Mouse (Mus musculus) kidney, embryonic 15.5 days (tissue): ENCODE results near the gene Olfr893. TPM values are rescaled to one million over a fixed set of nuclear protein-coding genes. Genes with fewer than 3 reads are reported as not detected.
"Not testable (repeated sequence)": the region's sequence is repeated elsewhere in the genome, so short reads cannot be mapped to it uniquely, and the experiment has no call there.

Experiments
- ATAC-seq: fragments of 200-750 bp; cut with Nextera tagmentation; replicated peaks from 2 replicates; pipeline ENCODE4 v1.8.0; 2017; ENCODE audit warnings: moderate TSS enrichment; ENCODE audit not compliant: low FRiP score
- H3K27ac ChIP-seq: fragments of 300-500 bp; sonication (generic); 2 replicates; pipeline ENCODE4 v1.5.1; 2015; ENCODE audit warnings: mild to moderate bottlenecking, inconsistent platforms
- H3K27me3 ChIP-seq: fragments of 300-500 bp; sonication (generic); 2 replicates; pipeline ENCODE4 v1.6.1; 2015; ENCODE audit warnings: inconsistent platforms
- H3K36me3 ChIP-seq: fragments of 300-500 bp; sonication (generic); 2 replicates; pipeline ENCODE4 v1.6.1; 2015; ENCODE audit warnings: inconsistent platforms
- H3K4me1 ChIP-seq: fragments of 300-500 bp; sonication (generic); 2 replicates; pipeline ENCODE4 v1.6.1; 2015; ENCODE audit warnings: inconsistent platforms
- H3K4me2 ChIP-seq: fragments of 300-500 bp; sonication (generic); 2 replicates; pipeline ENCODE4 v1.6.1; 2015; ENCODE audit warnings: moderate library complexity, mild to moderate bottlenecking, inconsistent platforms
- H3K4me3 ChIP-seq: fragments of 300-500 bp; sonication (generic); replicated peaks from 2 replicates; pipeline ENCODE4 v1.5.1; 2015; ENCODE audit warnings: mild to moderate bottlenecking, inconsistent platforms
- H3K9ac ChIP-seq: fragments of 300-500 bp; sonication (generic); 2 replicates; pipeline ENCODE4 v1.6.1; 2015; ENCODE audit warnings: mild to moderate bottlenecking, inconsistent platforms
- H3K9me3 ChIP-seq: fragments of 300-500 bp; sonication (generic); replicated peaks from 2 replicates; pipeline ENCODE4 v1.6.1; 2016; ENCODE audit warnings: inconsistent platforms
- WGBS: fragments of 180-500 bp; shearing (Covaris S2); methylation state at CpG from one replicate; pipeline ENCODE4 v1.1.7; 2015; ENCODE audit warnings: mixed read lengths; 5-methylcytosine and 5-hydroxymethylcytosine counted together
- polyA plus RNA-seq: library from polyadenylated mRNA; unstranded; fragments of >200 nt; fragmentation: Nextera tagmentation; extraction: Ambion mirVana; gene quantifications from 2 replicates; pipeline ENCODE4 v1.2.1, GENCODE M21; 2015

Olfr893 gene
- not detected in 2 replicates for polyA plus RNA-seq

- Histone ChIP-seq H3K4me2 (no peak within 1 kb of the TSS), H3K4me1 (no peaks in the 10 kb centered on the region)
- WGBS = 87% methylated on average over 3 of the region's 3 CpGs
Measured at GRCm38 (mm10) chr9:38208065-38208464, at the start of gene Olfr893. Gene Olfr893, plus strand, starts transcription at chr9:38208365.

DNA sequence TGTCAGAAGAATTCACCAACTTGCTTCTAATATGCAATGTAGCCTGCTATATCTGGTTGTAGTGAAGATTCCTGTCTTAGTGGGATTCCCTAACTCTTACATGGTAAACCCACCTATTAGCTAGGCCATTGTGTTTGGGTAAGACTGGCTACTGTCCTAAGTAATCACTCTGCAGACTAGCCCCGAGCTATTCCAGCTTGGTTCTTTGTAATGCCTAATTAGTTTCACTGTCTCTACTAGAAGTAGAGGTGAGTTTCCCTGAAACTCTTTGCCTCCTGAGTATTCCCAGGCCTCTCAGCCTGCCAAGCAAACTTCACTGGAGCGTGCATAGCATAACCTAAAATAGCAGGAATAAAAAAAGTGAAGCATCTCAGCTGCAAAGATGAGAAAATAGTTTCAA lies 39.8 kb upstream of the Olfr893 start:
- 52% methylated on average over 2 of the region's 2 CpGs for WGBS

More at GRCm38 (mm10) chr9:38208065-38208464, at the start of gene Olfr893:
- Histone ChIP-seq H3K9ac (no peak within 1 kb of the TSS), H3K27me3 (no peaks in the 10 kb centered on the region), H3K4me3 (no peak within 1 kb of the TSS), H3K27ac (no peak within 1 kb of the TSS), H3K9me3 (no peaks in the 10 kb centered on the region), H3K36me3 (no peaks in the 10 kb centered on the region)
- no peak for ATAC-seq

DNA sequence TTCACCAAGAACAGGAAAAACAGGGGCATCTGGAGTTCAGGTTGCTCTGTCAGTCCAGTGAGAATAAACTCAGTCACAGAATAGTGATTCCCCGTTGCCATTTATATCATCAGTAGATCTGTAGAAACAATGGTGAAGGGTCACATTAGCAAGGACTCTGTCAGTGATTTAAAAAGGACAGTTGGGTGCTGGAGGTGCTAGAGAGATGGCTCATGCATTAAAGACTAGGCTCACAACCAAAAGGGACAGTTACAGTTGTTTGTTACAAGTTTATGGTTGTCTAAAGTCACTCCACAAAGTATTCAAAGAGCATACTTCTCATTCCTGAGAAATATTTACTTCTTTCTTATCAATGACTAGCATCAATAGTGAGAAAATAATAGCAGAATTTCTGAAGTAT lies 27.4 kb upstream of the Olfr893 start, which contains the start of gene Olfr891:
Gene Olfr891 (minus strand): TSS at position 101 of the 400 bp plus-strand sequence.
- WGBS = 82% methylated on average over 1 of the region's 1 CpGs

More for the DNA sequence above, 39.8 kb upstream of the Olfr893 start:
- H3K36me3 ChIP-seq, H3K9ac ChIP-seq, H3K4me1 ChIP-seq, H3K4me3 ChIP-seq, H3K27me3 ChIP-seq, ATAC-seq, H3K9me3 ChIP-seq, H3K4me2 ChIP-seq, H3K27ac ChIP-seq: not testable (repeated sequence)

DNA sequence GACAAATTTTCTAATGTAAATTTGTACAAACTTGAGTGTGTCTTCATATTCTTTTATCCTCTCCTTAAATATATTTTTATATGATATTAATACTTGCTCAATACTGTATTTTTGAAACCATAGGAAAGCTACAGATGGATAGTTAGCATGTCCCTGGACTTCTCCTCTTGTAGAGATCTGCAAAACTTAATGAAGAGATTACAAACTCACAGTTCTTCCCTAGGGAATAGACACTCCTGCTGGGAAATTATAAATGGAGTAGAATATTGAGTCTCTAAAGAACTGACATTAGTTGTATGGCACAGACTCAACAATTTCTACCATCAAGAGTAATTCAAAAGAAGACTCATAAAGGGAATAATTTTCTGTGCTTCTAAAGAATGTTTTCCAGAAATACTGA lies 9.6 kb downstream of the Olfr893 start, which contains the start of gene Olfr894:
Gene Olfr894 (plus strand): TSS at position 301 of the 400 bp plus-strand sequence.
- Histone ChIP-seq H3K4me1 (no peaks in the 10 kb centered on the region), H3K27ac (no peak within 1 kb of the TSS), H3K27me3 (no peaks in the 10 kb centered on the region), H3K9ac (no peak within 1 kb of the TSS), H3K4me2 (no peak within 1 kb of the TSS), H3K9me3 (no peaks in the 10 kb centered on the region), H3K4me3 (no peak within 1 kb of the TSS), H3K36me3 (no peaks in the 10 kb centered on the region)
- no peak for ATAC-seq

More for the DNA sequence above, 27.4 kb upstream of the Olfr893 start, which contains the start of gene Olfr891:
- Histone ChIP-seq H3K4me3 (no peak within 1 kb of the TSS), H3K27me3 (no peaks in the 10 kb centered on the region), H3K4me1 (no peaks in the 10 kb centered on the region), H3K4me2 (no peak within 1 kb of the TSS), H3K9ac (no peak within 1 kb of the TSS), H3K27ac (no peak within 1 kb of the TSS), H3K36me3 (no peaks in the 10 kb centered on the region), H3K9me3 (peaks cover 9% of the 10 kb centered on the region; the same call in 1 of the 2 replicates)
- no peak for ATAC-seq

DNA sequence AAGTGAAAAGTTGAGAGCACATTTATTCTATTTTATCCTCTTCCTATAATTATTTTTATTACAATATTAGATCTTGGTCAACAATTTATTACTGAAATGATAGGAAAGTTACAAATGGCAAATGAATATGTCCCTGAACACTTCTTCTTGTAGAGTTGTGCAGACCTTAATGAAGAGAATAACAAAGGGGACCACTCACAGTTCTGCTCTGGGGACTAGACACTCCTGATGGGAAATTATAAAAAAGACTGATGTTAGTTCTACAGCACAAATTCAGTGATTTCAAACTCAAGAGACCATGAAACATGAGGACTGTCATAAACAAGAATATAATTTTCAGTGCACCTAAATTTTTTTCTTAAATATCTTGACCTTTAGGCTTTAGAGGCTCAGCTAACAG lies 44.3 kb downstream of the Olfr893 start, which contains the start of gene Olfr143:
Gene Olfr143 (plus strand): TSS at position 301 of the 400 bp plus-strand sequence.
- no peaks in the 10 kb centered on the region for H3K36me3 ChIP-seq
- H3K27ac ChIP-seq = no peak within 1 kb of the TSS
- H3K4me1 ChIP-seq = no peaks in the 10 kb centered on the region
- H3K27me3 ChIP-seq = no peaks in the 10 kb centered on the region
- no peak within 1 kb of the TSS for H3K4me3 ChIP-seq
- H3K4me2 ChIP-seq = no peak within 1 kb of the TSS
- no peak within 1 kb of the TSS for H3K9ac ChIP-seq
- ATAC-seq = no peak
- no peaks in the 10 kb centered on the region for H3K9me3 ChIP-seq

Other genes with a start within 250 kb of the Olfr893 start
- not detected in 2 replicates for gene Olfr881, start 216.5 kb upstream of the Olfr893 start, polyA plus RNA-seq
- not detected in 2 replicates for gene Olfr883, start 182.6 kb upstream of the Olfr893 start, polyA plus RNA-seq
- not detected in 2 replicates for gene Olfr884, start 161.8 kb upstream of the Olfr893 start, polyA plus RNA-seq
- gene Olfr885, start 147.0 kb upstream of the Olfr893 start, polyA plus RNA-seq = not detected in 2 replicates
- not detected in 2 replicates for gene Olfr887, start 124.3 kb upstream of the Olfr893 start, polyA plus RNA-seq
- gene Olfr888, start 100.2 kb upstream of the Olfr893 start, polyA plus RNA-seq = not detected in 2 replicates
- 0.06 and 0.08 TPM in 2 replicates for gene Olfr889, start 93.2 kb upstream of the Olfr893 start, polyA plus RNA-seq
- gene Olfr890, start 65.8 kb upstream of the Olfr893 start, polyA plus RNA-seq = not detected in 2 replicates
- gene Olfr891, start 27.5 kb upstream of the Olfr893 start, polyA plus RNA-seq = not detected in 2 replicates
- gene Olfr894, start 9.7 kb downstream of the Olfr893 start, polyA plus RNA-seq = not detected in 2 replicates
- gene Olfr143, start 44.4 kb downstream of the Olfr893 start, polyA plus RNA-seq = not detected in 2 replicates
- gene Olfr895, start 59.5 kb downstream of the Olfr893 start, polyA plus RNA-seq = not detected in 2 replicates
- gene Olfr896-ps1, start 82.7 kb downstream of the Olfr893 start, polyA plus RNA-seq = not detected in 2 replicates
- gene Olfr25, start 120.7 kb downstream of the Olfr893 start, polyA plus RNA-seq = not detected in 2 replicates
- not detected in 2 replicates for gene Olfr898, start 140.0 kb downstream of the Olfr893 start, polyA plus RNA-seq
- gene Olfr250, start 158.5 kb downstream of the Olfr893 start, polyA plus RNA-seq = not detected in 2 replicates
- gene Olfr251, start 168.7 kb downstream of the Olfr893 start, polyA plus RNA-seq = not detected in 2 replicates
- gene Olfr147, start 193.3 kb downstream of the Olfr893 start, polyA plus RNA-seq = not detected in 2 replicates
- not detected in 2 replicates for gene Olfr901, start 221.1 kb downstream of the Olfr893 start, polyA plus RNA-seq
- gene Olfr902, start 239.3 kb downstream of the Olfr893 start, polyA plus RNA-seq = not detected in 2 replicates